Mouse (Mus musculus) kidney, embryonic 15.5 days (tissue): ENCODE measurements around the gene Taf5. TPM values are rescaled to one million over a fixed set of nuclear protein-coding genes. Genes with fewer than 3 reads are reported as not detected.
A peak's percentile ranks its signal among the peaks of the same experiment; 100 is the strongest.

Experiments
- ATAC-seq: fragments of 200-750 bp; cut with Nextera tagmentation; replicated peaks from 2 replicates; pipeline ENCODE4 v1.8.0; 2017; ENCODE audit warnings: moderate TSS enrichment; ENCODE audit not compliant: low FRiP score
- H3K27ac ChIP-seq: fragments of 300-500 bp; sonication (generic); 2 replicates; pipeline ENCODE4 v1.5.1; 2015; ENCODE audit warnings: mild to moderate bottlenecking, inconsistent platforms
- H3K27me3 ChIP-seq: fragments of 300-500 bp; sonication (generic); 2 replicates; pipeline ENCODE4 v1.6.1; 2015; ENCODE audit warnings: inconsistent platforms
- H3K36me3 ChIP-seq: fragments of 300-500 bp; sonication (generic); 2 replicates; pipeline ENCODE4 v1.6.1; 2015; ENCODE audit warnings: inconsistent platforms
- H3K4me1 ChIP-seq: fragments of 300-500 bp; sonication (generic); 2 replicates; pipeline ENCODE4 v1.6.1; 2015; ENCODE audit warnings: inconsistent platforms
- H3K4me2 ChIP-seq: fragments of 300-500 bp; sonication (generic); 2 replicates; pipeline ENCODE4 v1.6.1; 2015; ENCODE audit warnings: moderate library complexity, mild to moderate bottlenecking, inconsistent platforms
- H3K4me3 ChIP-seq: fragments of 300-500 bp; sonication (generic); replicated peaks from 2 replicates; pipeline ENCODE4 v1.5.1; 2015; ENCODE audit warnings: mild to moderate bottlenecking, inconsistent platforms
- H3K9ac ChIP-seq: fragments of 300-500 bp; sonication (generic); 2 replicates; pipeline ENCODE4 v1.6.1; 2015; ENCODE audit warnings: mild to moderate bottlenecking, inconsistent platforms
- H3K9me3 ChIP-seq: fragments of 300-500 bp; sonication (generic); replicated peaks from 2 replicates; pipeline ENCODE4 v1.6.1; 2016; ENCODE audit warnings: inconsistent platforms
- WGBS: fragments of 180-500 bp; shearing (Covaris S2); methylation state at CpG from one replicate; pipeline ENCODE4 v1.1.7; 2015; ENCODE audit warnings: mixed read lengths; 5-methylcytosine and 5-hydroxymethylcytosine counted together
- polyA plus RNA-seq: library from polyadenylated mRNA; unstranded; fragments of >200 nt; fragmentation: Nextera tagmentation; extraction: Ambion mirVana; gene quantifications from 2 replicates; pipeline ENCODE4 v1.2.1, GENCODE M21; 2015

Taf5 gene
- polyA plus RNA-seq, 1 experiment from 2014 or later, result 5.4 TPM

DNA sequence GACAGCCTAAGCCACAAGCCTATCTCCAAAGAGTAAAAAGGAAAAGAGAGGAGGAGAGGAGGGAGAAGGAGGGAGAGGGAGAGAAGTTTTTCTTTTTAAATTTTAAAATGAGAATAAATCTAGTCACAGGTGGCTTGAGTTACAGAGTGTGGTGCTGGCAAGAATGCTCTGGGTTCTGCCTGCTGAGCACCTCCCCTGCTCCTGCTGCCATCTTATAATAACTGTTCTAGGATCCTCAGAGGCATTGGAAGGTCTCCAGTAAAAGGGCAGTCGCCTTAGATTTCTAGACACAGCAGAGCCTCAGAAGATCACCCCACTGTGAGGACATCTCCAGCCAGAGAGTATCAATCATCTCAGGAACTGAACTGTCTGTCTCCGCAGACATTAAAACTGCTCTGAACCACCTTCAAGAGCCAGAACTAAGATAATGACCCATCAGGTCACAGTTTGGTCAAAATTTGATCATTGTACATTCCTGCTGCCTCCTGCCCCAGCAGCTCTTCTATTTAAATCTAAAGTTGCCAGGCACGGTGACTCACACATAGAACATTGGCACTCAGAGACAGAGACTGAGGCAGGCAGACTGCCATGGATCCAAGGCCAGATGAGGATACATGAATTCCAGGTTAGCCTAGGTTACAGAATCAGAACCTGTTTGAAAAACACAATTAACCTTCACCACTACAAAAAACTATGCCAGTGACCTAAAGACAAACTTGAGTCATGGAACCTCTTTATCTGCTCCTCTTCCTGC is 26.6 kb upstream of the Taf5 start:
- Histone ChIP-seq H3K36me3 (peaks cover 76% of the 10 kb centered on the region), H3K27me3 (no peaks in the 10 kb centered on the region), H3K4me1 (no peaks in the 10 kb centered on the region), H3K9me3 (no peaks in the 10 kb centered on the region), H3K4me2 (no peak overlapping the region), H3K27ac (no peak overlapping the region), H3K4me3 (no peak overlapping the region), H3K9ac (no peak overlapping the region)
- no peak for ATAC-seq
- WGBS, result 89% methylated on average over 3 of the region's 3 CpGs

DNA sequence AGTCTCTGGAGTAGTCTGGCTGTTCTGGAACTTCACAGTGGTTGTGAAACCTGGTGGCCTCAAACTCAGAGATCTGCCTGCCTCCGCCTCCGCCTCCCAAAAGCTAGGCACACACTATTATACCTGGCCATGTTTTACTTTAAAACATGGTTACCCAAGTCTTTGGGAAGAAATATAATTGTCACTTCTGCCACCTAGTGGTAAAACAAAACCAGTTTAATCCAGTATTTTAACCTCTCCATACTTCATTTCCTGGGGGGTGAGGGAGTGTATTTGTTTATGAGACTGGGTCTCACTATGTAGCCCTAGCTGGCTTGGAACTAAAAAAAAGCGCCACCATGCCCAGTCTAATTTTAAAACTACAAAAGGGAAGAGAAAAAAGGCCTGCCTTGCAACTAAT is 23.9 kb upstream of the Taf5 start:
- no peak for ATAC-seq

DNA sequence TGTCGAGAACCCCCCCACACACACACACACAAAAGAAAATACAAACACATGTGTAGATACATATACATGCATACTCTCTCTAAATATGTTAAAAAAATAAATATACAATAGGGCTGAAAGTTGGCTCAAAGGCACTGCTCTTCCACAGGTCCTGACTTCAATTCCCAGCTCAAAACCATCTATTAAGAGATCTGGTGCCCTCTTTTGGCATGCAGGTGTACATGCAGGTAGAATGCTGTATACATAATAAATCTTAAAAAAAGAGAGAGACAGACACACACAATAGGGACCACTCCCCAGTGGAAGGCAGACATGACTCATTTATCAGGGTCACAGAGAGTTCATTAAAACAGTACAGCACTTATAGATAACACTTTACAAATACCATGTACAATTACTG is 21.2 kb upstream of the Taf5 start:
- Histone ChIP-seq H3K4me2 (no peak overlapping the region), H3K4me1 (peaks cover 20% of the 10 kb centered on the region), H3K9ac (no peak overlapping the region), H3K36me3 (peaks cover 52% of the 10 kb centered on the region), H3K4me3 (no peak overlapping the region), H3K27ac (no peak overlapping the region), H3K9me3 (no peaks in the 10 kb centered on the region), H3K27me3 (no peaks in the 10 kb centered on the region)
- no peak for ATAC-seq
- WGBS, result 93% methylated on average over 1 of the region's 1 CpGs

More for the DNA sequence above, 23.9 kb upstream of the Taf5 start:
- Histone ChIP-seq H3K9ac (no peak overlapping the region), H3K27me3 (no peaks in the 10 kb centered on the region), H3K27ac (no peak overlapping the region), H3K4me1 (0 out of 2 replicates have a peak, but pooled peaks cover 4% of the 10 kb centered on the region), H3K4me3 (no peak overlapping the region), H3K36me3 (peaks cover 76% of the 10 kb centered on the region), H3K4me2 (no peak overlapping the region), H3K9me3 (no peaks in the 10 kb centered on the region)
- WGBS, result 84% methylated on average over 3 of the region's 3 CpGs

DNA sequence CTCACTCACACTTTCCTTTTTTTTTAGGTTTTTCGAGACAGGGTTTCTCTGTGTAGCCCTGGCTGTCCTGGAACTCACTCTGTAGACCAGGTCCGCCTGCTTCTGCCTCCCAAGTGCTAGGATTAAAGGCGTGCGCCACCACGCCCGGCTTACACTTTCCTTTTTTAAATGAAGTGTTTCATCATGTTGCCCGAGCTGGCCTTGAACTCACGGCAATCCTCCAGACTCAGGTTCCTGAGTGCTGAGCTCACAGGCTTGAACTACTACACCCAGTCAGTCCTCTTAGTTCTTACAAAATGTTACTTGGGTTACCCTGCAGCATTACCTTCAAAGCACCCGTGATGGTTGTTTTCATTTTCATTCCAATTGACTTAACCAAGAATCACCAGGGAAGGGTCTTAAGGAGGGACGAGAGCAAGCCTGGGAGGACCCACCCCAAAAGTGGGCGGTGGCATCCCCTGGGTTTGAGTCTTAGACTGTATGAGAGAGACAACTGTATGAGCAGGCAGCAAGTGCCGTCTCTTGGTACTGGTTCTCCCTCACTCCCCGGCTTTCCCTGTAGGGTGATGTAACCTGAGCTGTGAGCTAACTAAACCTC is 20.2 kb upstream of the Taf5 start:
- Histone ChIP-seq H3K9ac (no peak overlapping the region), H3K27me3 (no peaks in the 10 kb centered on the region), H3K9me3 (no peaks in the 10 kb centered on the region), H3K36me3 (peaks cover 42% of the 10 kb centered on the region), H3K4me3 (no peak overlapping the region), H3K27ac (no peak overlapping the region), H3K4me1 (peaks cover 20% of the 10 kb centered on the region), H3K4me2 (no peak overlapping the region)
- no peak for ATAC-seq
- WGBS, result 84% methylated on average over 13 of the region's 13 CpGs

DNA sequence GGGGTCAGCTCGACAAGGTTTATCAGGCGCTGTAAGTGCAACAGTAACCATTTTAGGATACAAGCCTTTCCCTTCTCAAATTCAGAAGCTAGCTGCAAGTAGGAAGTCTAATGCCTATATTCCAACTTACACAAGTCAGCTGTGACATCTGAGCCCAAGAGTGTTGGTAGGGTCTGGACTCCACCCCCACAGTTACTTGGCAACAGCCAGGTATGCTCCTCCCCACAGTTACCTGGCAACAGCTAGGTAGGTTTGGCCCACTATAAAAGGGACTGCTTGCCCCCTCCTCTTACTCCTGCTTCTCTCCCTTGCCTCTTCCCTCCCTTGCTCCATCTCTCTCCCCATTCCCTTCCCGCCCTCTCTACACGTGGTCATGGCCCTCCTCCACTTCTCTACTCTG is 18.5 kb upstream of the Taf5 start:
- H3K9ac ChIP-seq, result 0 out of 2 replicates have a peak overlapping the region, but pooled peaks have one; percentile 91
- H3K27me3 ChIP-seq, result no peaks in the 10 kb centered on the region
- 65% methylated on average over 4 of the region's 4 CpGs for WGBS
- ATAC-seq, result no peak
- H3K36me3 ChIP-seq, result peaks cover 35% of the 10 kb centered on the region
- peak overlapping the region; percentile 81 for H3K4me2 ChIP-seq
- H3K4me1 ChIP-seq, result peaks cover 20% of the 10 kb centered on the region
- H3K4me3 ChIP-seq, result peak overlapping the region; percentile 87
- no peaks in the 10 kb centered on the region for H3K9me3 ChIP-seq
- H3K27ac ChIP-seq, result no peak overlapping the region

DNA sequence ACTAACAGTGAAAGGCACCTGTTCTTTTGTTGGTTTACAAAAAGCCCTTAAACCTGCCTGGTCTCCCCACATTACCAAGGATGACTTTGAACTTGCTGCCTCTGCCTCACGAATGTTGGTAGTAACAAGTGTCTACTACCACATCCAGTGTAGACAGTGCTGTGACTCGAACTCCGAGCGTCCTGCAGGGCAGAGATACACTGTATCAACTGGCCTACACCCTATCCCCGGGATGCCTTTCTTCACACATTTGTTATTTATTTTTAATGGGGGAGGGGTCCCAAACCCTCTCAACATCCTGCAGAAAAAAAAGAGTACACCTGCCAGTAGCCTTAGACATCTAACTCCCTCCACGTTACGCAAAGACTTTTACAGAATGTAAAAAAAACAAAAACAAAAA is 17.7 kb upstream of the Taf5 start:
- Histone ChIP-seq H3K4me1 (peaks cover 20% of the 10 kb centered on the region), H3K27me3 (no peaks in the 10 kb centered on the region), H3K4me3 (peak overlapping the region; percentile 87), H3K27ac (peak overlapping the region; percentile 97), H3K9ac (peak overlapping the region; percentile 91), H3K4me2 (peak overlapping the region; percentile 81), H3K9me3 (no peaks in the 10 kb centered on the region), H3K36me3 (peaks cover 31% of the 10 kb centered on the region)
- no peak for ATAC-seq
- WGBS, result 3% methylated on average over 7 of the region's 7 CpGs

DNA sequence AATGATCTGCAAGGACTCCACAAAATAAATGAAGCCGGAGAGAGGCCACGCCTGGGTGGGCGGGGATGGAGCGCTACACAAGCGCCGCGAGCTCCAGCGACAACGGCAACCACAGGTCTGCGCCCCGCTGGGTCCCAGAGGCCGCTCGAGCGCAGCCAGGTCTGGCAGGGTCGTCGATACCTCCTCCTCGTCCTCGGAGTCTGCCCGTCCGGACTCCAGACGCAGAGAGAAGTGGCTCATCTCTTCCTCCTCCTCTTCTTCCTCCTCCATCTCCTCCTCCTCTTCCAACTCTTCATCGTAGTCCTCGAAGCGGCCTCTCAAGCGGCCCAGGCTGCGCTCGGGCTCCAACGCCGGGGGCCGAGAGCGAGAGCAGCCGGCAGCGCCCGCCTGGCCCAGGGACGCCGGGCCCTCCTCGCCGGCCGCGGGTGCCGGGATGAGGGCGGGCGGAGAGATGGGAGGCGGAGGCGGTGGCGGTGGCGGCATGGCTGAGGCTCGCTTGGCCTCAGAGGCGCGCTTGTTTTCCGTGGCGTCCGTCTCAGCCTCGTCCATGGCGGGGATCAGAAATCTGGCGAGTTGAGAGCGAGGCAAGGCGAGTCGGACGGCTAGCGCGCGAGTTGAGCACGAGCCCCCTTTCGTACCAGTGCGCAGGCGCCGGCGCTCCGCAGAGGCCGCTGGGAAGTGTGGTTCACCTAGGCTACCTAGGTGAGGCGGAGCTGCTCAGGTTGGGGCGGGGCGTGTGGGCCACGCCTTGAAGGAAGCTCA is 17.1 kb upstream of the Taf5 start, which contains the start of gene Pcgf6:
Gene Pcgf6, minus strand, starts transcription at position 636 of the 762 bp plus-strand sequence.
- no peaks in the 10 kb centered on the region for H3K9me3 ChIP-seq
- H3K4me3 ChIP-seq, result peak within 1 kb of the TSS; percentile 87
- peak within 1 kb of the TSS; percentile 91 for H3K9ac ChIP-seq
- WGBS, result under 1% methylated on average over 75 of the region's 75 CpGs
- no peaks in the 10 kb centered on the region for H3K27me3 ChIP-seq
- peaks cover 26% of the 10 kb centered on the region for H3K36me3 ChIP-seq
- H3K4me1 ChIP-seq, result peaks cover 20% of the 10 kb centered on the region
- peak; percentile 92 for ATAC-seq
- H3K27ac ChIP-seq, result peak within 1 kb of the TSS; percentile 97
- peak within 1 kb of the TSS; percentile 81 for H3K4me2 ChIP-seq

DNA sequence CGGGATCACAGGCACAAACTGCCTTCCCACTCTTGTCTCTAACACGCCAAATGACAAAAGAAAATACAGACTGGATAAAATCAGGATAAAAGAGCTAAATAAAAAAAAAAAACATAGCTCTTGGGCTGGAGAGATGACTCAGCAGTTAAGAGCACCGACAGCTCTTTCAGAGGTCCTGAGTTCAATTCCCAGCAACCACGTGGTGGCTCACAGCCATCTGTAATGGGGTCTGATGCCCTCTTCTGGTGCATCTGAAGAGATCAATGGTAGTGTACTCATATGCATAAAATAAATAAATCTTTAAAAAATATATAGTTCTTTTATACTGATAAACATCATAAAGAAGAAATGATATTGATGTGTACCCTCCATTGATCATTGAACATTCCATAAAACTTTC is 14.6 kb upstream of the Taf5 start:
- 78% methylated on average over 4 of the region's 4 CpGs for WGBS
- no peaks in the 10 kb centered on the region for H3K9me3 ChIP-seq
- no peaks in the 10 kb centered on the region for H3K27me3 ChIP-seq
- ATAC-seq, result no peak
- H3K36me3 ChIP-seq, result peaks cover 4% of the 10 kb centered on the region; the same call in 1 of the 2 replicates
- H3K27ac ChIP-seq, result peak overlapping the region; percentile 78
- H3K4me1 ChIP-seq, result peaks cover 20% of the 10 kb centered on the region
- H3K9ac ChIP-seq, result no peak overlapping the region
- no peak overlapping the region for H3K4me2 ChIP-seq
- no peak overlapping the region for H3K4me3 ChIP-seq

DNA sequence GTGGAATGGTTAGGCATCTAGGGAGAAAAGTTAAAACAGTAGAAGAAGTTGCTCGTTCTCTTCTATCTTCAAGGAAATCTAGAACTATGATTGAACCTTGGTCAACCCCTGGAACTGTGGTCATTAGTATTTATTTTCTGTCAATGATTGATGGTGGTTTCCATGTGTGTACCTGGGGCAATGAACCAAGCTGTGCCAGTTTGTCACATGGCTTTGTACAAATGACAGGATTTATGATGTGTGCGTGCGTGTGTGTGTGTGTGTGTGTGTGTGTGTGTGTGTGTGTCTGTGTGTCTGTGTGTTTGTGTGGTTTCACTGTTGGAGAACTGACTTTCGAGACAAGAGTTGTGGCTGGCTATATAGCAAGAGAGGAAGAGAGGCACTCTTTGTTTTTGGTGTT is 14.1 kb upstream of the Taf5 start:
- peak overlapping the region; percentile 78 for H3K27ac ChIP-seq
- no peak overlapping the region for H3K4me2 ChIP-seq
- no peak overlapping the region for H3K9ac ChIP-seq
- no peak overlapping the region for H3K4me3 ChIP-seq
- H3K9me3 ChIP-seq, result no peaks in the 10 kb centered on the region
- no peak; the same call in 1 of the 2 replicates for ATAC-seq
- no peaks in the 10 kb centered on the region for H3K27me3 ChIP-seq
- peaks cover under 1% of the 10 kb centered on the region; the same call in 1 of the 2 replicates for H3K36me3 ChIP-seq
- WGBS, result 79% methylated on average over 4 of the region's 4 CpGs
- H3K4me1 ChIP-seq, result peaks cover 16% of the 10 kb centered on the region

DNA sequence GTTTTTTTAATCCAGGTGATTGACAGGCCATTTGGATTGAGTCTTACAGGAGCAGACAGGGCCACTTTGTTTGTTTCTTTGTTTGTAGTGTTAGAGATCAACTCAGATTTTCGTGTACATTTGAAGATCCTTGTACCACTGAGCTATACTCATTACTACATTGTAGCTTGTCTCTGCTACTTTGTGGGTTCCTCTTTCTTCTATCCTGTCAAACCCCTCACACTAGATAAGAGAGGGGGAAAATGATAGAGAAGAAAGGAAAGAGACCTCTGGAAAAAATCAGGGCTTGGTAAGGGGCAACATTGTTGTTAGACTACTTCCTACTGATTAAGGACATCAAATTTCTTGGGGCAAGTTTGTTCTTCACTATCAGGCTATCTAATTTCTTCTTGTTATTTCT is 9.9 kb upstream of the Taf5 start:
- no peaks in the 10 kb centered on the region for H3K36me3 ChIP-seq
- 83% methylated on average over 1 of the region's 1 CpGs for WGBS
- no peaks in the 10 kb centered on the region for H3K4me1 ChIP-seq
- H3K4me3 ChIP-seq, result no peak overlapping the region
- ATAC-seq, result no peak
- no peaks in the 10 kb centered on the region for H3K27me3 ChIP-seq
- no peak overlapping the region for H3K27ac ChIP-seq
- no peaks in the 10 kb centered on the region for H3K9me3 ChIP-seq
- no peak overlapping the region for H3K9ac ChIP-seq
- H3K4me2 ChIP-seq, result no peak overlapping the region

DNA sequence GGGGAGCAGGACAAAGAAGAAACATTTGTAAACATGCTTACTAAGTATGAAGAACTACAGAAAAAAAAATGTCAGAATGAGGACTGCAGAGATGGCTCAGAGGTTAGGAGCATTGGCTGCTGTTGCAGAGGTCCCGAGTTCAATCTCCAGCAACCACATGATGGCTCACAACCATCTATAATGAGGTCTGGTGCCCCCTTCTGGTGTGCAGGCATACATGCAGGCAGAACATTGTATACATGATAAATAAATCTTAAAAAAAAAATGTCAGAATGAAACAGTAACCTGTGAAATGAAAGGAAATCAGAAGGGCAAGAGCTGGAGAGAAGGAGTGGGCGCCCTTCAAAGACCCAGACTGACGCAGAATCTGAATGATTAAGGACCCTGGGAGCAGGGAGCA is 1.7 kb upstream of the Taf5 start:
- Histone ChIP-seq H3K4me3 (no peak overlapping the region), H3K4me2 (no peak overlapping the region), H3K36me3 (peaks cover 4% of the 10 kb centered on the region), H3K4me1 (peaks cover 18% of the 10 kb centered on the region), H3K27ac (no peak overlapping the region), H3K27me3 (no peaks in the 10 kb centered on the region), H3K9ac (no peak overlapping the region), H3K9me3 (no peaks in the 10 kb centered on the region)
- ATAC-seq, result no peak
- WGBS, result 94% methylated on average over 3 of the region's 3 CpGs
